Mouse (Mus musculus) 416B (cell line): ENCODE data around the gene Syn2.
"Not testable (repeated sequence)": the region's sequence is repeated elsewhere in the genome, so short reads cannot be mapped to it uniquely, and the experiment has no call there.

ENCODE experiments used
- DNase-seq: peaks from one replicate; pipeline ENCODE4 v3.0.0; 2011; ENCODE audit warnings: low read depth

Syn2 gene

GRCm38 (mm10) chr6:115174845-115175244 lies 40.1 kb downstream of the Syn2 start:
- peak; percentile 36 for DNase-seq

- peak; percentile 56 for DNase-seq
Measured at GRCm38 (mm10) chr6:115178826-115179225, 44.1 kb downstream of the Syn2 start.

GRCm38 (mm10) chr6:115181094-115181493 lies 46.4 kb downstream of the Syn2 start:
- DNase-seq, result no peak

- no peak for DNase-seq
Measured at GRCm38 (mm10) chr6:115191111-115191510, 56.4 kb downstream of the Syn2 start.

- DNase-seq, result peak; percentile 18
Measured at GRCm38 (mm10) chr6:115200753-115201152, 66.1 kb downstream of the Syn2 start.

GRCm38 (mm10) chr6:115203029-115203428 lies 68.3 kb downstream of the Syn2 start:
- peak; percentile 20 for DNase-seq

GRCm38 (mm10) chr6:115210187-115210586 lies 75.5 kb downstream of the Syn2 start:
- no peak for DNase-seq

- no peak for DNase-seq
Measured at GRCm38 (mm10) chr6:115210820-115211219, 76.1 kb downstream of the Syn2 start.

GRCm38 (mm10) chr6:115212132-115212903 lies 77.6 kb downstream of the Syn2 start:
- DNase-seq, result no peak

- no peak for DNase-seq
Measured at GRCm38 (mm10) chr6:115213129-115213528, 78.4 kb downstream of the Syn2 start.

GRCm38 (mm10) chr6:115221215-115221641 lies 86.5 kb downstream of the Syn2 start:
- no peak for DNase-seq

- DNase-seq, result no peak
Measured at GRCm38 (mm10) chr6:115225519-115225918, 90.8 kb downstream of the Syn2 start.

GRCm38 (mm10) chr6:115227043-115227442 lies 92.3 kb downstream of the Syn2 start, which contains the start of gene Gm17482:
Gm17482 (plus strand) TSS chr6:115227343.
- no peak for DNase-seq

GRCm38 (mm10) chr6:115227529-115227928 lies 92.8 kb downstream of the Syn2 start:
- DNase-seq, result peak; percentile 79

GRCm38 (mm10) chr6:115230557-115230956 lies 95.9 kb downstream of the Syn2 start:
- no peak for DNase-seq

GRCm38 (mm10) chr6:115231836-115232235 lies 97.1 kb downstream of the Syn2 start:
- DNase-seq, result peak; percentile 16

- DNase-seq, result no peak
Measured at GRCm38 (mm10) chr6:115232562-115232961, 97.9 kb downstream of the Syn2 start.

- DNase-seq, result no peak
Measured at GRCm38 (mm10) chr6:115238031-115239027, 103.6 kb downstream of the Syn2 start.

GRCm38 (mm10) chr6:115239335-115239734 lies 104.6 kb downstream of the Syn2 start:
- DNase-seq, result no peak

GRCm38 (mm10) chr6:115240431-115240830 lies 105.7 kb downstream of the Syn2 start:
- DNase-seq, result not testable (repeated sequence)

- no peak for DNase-seq
Measured at GRCm38 (mm10) chr6:115241131-115241699, 106.5 kb downstream of the Syn2 start.

GRCm38 (mm10) chr6:115241939-115242338 lies 107.2 kb downstream of the Syn2 start:
- DNase-seq, result no peak
